Mouse (Mus musculus): ENCODE measurements at regions not wholly inside any gene's neighbourhood (a gene's known extent, or its start where the extent isn't known, plus 50 kb on each side); places are given as distances from the start of the nearest gene placed in this dataset.

DNA sequence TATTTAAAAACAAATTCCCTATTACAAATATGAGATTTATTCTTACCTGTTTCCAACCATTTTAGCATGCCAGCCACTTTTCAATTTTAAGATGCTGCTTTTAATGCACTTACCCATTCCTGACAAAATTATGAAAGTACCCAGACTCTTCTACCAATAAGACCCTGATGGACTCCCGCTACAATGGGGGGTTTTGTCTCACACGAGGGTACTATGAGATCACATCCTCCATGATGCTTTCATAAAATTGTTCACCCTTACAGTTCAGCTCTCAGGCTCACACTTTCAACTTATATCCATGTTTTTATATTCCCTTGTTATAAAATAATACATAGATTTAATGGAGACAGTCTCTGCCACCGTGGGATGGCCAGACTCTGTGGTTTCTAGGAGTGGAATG is 68.1 kb upstream of the Adamts18 start:
- 66% methylated on average over 3 of the region's 3 CpGs for WGBS
- Histone ChIP-seq H3K4me1 (ENCODE audit: control insufficient read depth, insufficient read depth, low read length) (no peaks in the 10 kb centered on the region), H3K27me3 (ENCODE audit: control insufficient read depth, insufficient read depth, low read depth, low read length) (no peaks in the 10 kb centered on the region), H3K4me2 (ENCODE audit: low read length) (no peak overlapping the region), H3K4me3 (ENCODE audit: low read depth, low read length) (no peak overlapping the region), H3K9ac (ENCODE audit: low read depth, low read length) (no peak overlapping the region), H3K27ac (ENCODE audit: low read length) (no peak overlapping the region), H3K36me3 (ENCODE audit: control insufficient read depth, insufficient read depth, low read length) (no peaks in the 10 kb centered on the region), H3K9me3 (replicated peaks; ENCODE audit: control insufficient read depth, low read length, poor library complexity, severe bottlenecking) (no peaks in the 10 kb centered on the region)
- no peak for ATAC-seq

DNA sequence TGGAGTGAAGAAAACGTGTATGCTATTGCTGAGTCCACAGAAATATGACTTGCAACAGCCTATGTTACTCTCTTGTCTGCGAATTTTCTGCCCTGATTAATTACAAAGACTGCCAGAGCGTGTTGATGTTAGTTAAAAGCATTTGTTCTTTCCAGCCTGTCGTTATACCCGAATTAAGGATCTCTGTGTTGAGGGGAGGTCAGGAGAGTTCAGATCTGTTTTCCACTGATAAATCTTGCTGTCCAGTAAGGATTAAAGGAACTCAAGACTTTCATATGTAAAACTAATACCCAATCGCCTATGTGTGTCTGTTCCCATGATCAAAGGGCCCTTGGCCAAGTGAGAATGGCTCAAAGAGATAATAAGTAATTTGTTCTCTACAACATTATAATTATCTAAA is 68.7 kb upstream of the Adamts18 start:
- no peak for ATAC-seq
- H3K36me3 ChIP-seq (ENCODE audit: control insufficient read depth, insufficient read depth, low read length): no peaks in the 10 kb centered on the region
- no peak overlapping the region for H3K27ac ChIP-seq (ENCODE audit: low read length)
- H3K4me3 ChIP-seq (ENCODE audit: low read depth, low read length): no peak overlapping the region
- no peak overlapping the region for H3K4me2 ChIP-seq (ENCODE audit: low read length)
- no peaks in the 10 kb centered on the region for H3K9me3 ChIP-seq (replicated peaks; ENCODE audit: control insufficient read depth, low read length, poor library complexity, severe bottlenecking)
- no peaks in the 10 kb centered on the region for H3K27me3 ChIP-seq (ENCODE audit: control insufficient read depth, insufficient read depth, low read depth, low read length)
- H3K4me1 ChIP-seq (ENCODE audit: control insufficient read depth, insufficient read depth, low read length): no peaks in the 10 kb centered on the region
- no peak overlapping the region for H3K9ac ChIP-seq (ENCODE audit: low read depth, low read length)
- 27% methylated on average over 6 of the region's 6 CpGs for WGBS

DNA sequence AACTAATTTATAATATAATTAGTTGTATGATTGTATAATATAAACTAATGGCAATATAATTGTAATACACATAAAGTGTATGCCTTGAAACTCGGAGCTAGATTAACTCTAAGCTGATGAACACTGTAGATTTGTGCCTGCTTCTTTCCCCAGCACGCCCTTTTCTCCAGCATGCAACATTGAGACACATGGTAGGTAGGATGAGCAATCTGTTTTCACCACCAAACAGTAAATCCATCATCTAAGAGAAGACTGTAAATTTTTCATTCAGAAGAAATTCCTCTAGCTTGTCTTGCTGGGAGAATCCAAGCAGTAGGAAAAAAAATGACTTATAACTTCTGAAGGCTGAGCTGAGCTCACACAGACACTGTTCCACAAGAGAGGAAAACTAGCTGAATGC is 71.8 kb upstream of the Adamts18 start:
- WGBS: 81% methylated on average over 2 of the region's 2 CpGs
- H3K27ac ChIP-seq (ENCODE audit: low read length): no peak overlapping the region
- H3K4me2 ChIP-seq (ENCODE audit: low read length): no peak overlapping the region
- no peaks in the 10 kb centered on the region for H3K36me3 ChIP-seq (ENCODE audit: control insufficient read depth, insufficient read depth, low read length)
- H3K9ac ChIP-seq (ENCODE audit: low read depth, low read length): no peak overlapping the region
- no peaks in the 10 kb centered on the region for H3K27me3 ChIP-seq (ENCODE audit: control insufficient read depth, insufficient read depth, low read depth, low read length)
- no peaks in the 10 kb centered on the region for H3K9me3 ChIP-seq (replicated peaks; ENCODE audit: control insufficient read depth, low read length, poor library complexity, severe bottlenecking)
- H3K4me1 ChIP-seq (ENCODE audit: control insufficient read depth, insufficient read depth, low read length): no peaks in the 10 kb centered on the region
- no peak overlapping the region for H3K4me3 ChIP-seq (ENCODE audit: low read depth, low read length)
- no peak for ATAC-seq

- Histone ChIP-seq H3K9me3 (replicated peaks; ENCODE audit: control insufficient read depth, low read length, poor library complexity, severe bottlenecking) (no peaks in the 10 kb centered on the region), H3K4me3 (ENCODE audit: low read depth, low read length) (no peak overlapping the region), H3K27me3 (ENCODE audit: control insufficient read depth, insufficient read depth, low read depth, low read length) (no peaks in the 10 kb centered on the region), H3K36me3 (ENCODE audit: control insufficient read depth, insufficient read depth, low read length) (no peaks in the 10 kb centered on the region), H3K4me1 (ENCODE audit: control insufficient read depth, insufficient read depth, low read length) (no peaks in the 10 kb centered on the region), H3K4me2 (ENCODE audit: low read length) (no peak overlapping the region), H3K27ac (ENCODE audit: low read length) (no peak overlapping the region), H3K9ac (ENCODE audit: low read depth, low read length) (no peak overlapping the region)
- WGBS: 72% methylated on average over 3 of the region's 3 CpGs
- ATAC-seq: no peak
Measured at GRCm38 (mm10) chr8:113923381-113923780, 74.8 kb upstream of the Adamts18 start.

- Histone ChIP-seq H3K4me1 (ENCODE audit: control insufficient read depth, insufficient read depth, low read length) (peaks cover 6% of the 10 kb centered on the region; the same call in 1 of the 2 replicates), H3K27ac (ENCODE audit: low read length) (no peak overlapping the region), H3K4me3 (ENCODE audit: low read depth, low read length) (no peak overlapping the region), H3K9me3 (replicated peaks; ENCODE audit: control insufficient read depth, low read length, poor library complexity, severe bottlenecking) (no peaks in the 10 kb centered on the region), H3K9ac (ENCODE audit: low read depth, low read length) (no peak overlapping the region), H3K27me3 (ENCODE audit: control insufficient read depth, insufficient read depth, low read depth, low read length) (no peaks in the 10 kb centered on the region), H3K36me3 (ENCODE audit: control insufficient read depth, insufficient read depth, low read length) (no peaks in the 10 kb centered on the region), H3K4me2 (ENCODE audit: low read length) (no peak overlapping the region)
- no peak for ATAC-seq
- 80% methylated on average over 3 of the region's 3 CpGs for WGBS
Measured at GRCm38 (mm10) chr8:113953721-113954120, 105.2 kb upstream of the Adamts18 start.

GRCm38 (mm10) chr8:113956439-113957043 is 108.0 kb upstream of the Adamts18 start:
- no peaks in the 10 kb centered on the region for H3K36me3 ChIP-seq (ENCODE audit: control insufficient read depth, insufficient read depth, low read length)
- no peak for ATAC-seq
- peaks cover 6% of the 10 kb centered on the region; the same call in 1 of the 2 replicates for H3K4me1 ChIP-seq (ENCODE audit: control insufficient read depth, insufficient read depth, low read length)
- no peak overlapping the region for H3K27ac ChIP-seq (ENCODE audit: low read length)
- 93% methylated on average over 14 of the region's 14 CpGs for WGBS
- H3K4me2 ChIP-seq (ENCODE audit: low read length): no peak overlapping the region
- no peaks in the 10 kb centered on the region for H3K27me3 ChIP-seq (ENCODE audit: control insufficient read depth, insufficient read depth, low read depth, low read length)
- H3K4me3 ChIP-seq (ENCODE audit: low read depth, low read length): no peak overlapping the region
- H3K9ac ChIP-seq (ENCODE audit: low read depth, low read length): no peak overlapping the region
- H3K9me3 ChIP-seq (replicated peaks; ENCODE audit: control insufficient read depth, low read length, poor library complexity, severe bottlenecking): no peaks in the 10 kb centered on the region

DNA sequence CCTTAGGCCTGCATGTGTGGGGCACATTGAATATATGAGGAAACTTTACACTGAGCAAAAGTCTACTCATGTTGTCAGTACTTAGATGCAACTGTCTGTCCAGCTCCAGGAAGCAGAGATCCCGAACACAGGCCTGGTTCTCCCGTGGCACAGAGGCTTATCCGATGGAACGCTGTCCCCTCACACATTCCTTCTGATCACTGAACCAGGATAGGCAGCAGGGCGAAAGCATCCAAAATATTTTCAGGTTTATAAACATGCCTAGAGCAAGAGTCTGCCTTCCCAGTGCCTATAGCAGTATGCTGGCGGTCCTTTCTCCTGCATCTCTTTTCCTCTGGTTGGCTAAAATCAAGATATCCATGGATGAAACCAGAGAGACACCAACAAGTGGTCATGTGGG is 109.3 kb upstream of the Adamts18 start:
- no peaks in the 10 kb centered on the region for H3K9me3 ChIP-seq (replicated peaks; ENCODE audit: control insufficient read depth, low read length, poor library complexity, severe bottlenecking)
- no peak overlapping the region for H3K4me2 ChIP-seq (ENCODE audit: low read length)
- no peak for ATAC-seq
- H3K4me1 ChIP-seq (ENCODE audit: control insufficient read depth, insufficient read depth, low read length): peaks cover 6% of the 10 kb centered on the region; the same call in 1 of the 2 replicates
- no peak overlapping the region for H3K27ac ChIP-seq (ENCODE audit: low read length)
- WGBS: 39% methylated on average over 6 of the region's 6 CpGs
- no peak overlapping the region for H3K4me3 ChIP-seq (ENCODE audit: low read depth, low read length)
- H3K27me3 ChIP-seq (ENCODE audit: control insufficient read depth, insufficient read depth, low read depth, low read length): no peaks in the 10 kb centered on the region
- H3K36me3 ChIP-seq (ENCODE audit: control insufficient read depth, insufficient read depth, low read length): no peaks in the 10 kb centered on the region
- H3K9ac ChIP-seq (ENCODE audit: low read depth, low read length): no peak overlapping the region

GRCm38 (mm10) chr8:113975810-113976209 is 127.3 kb upstream of the Adamts18 start:
- WGBS: 78% methylated on average over 5 of the region's 5 CpGs
- Histone ChIP-seq H3K27ac (ENCODE audit: low read length) (no peak overlapping the region), H3K36me3 (ENCODE audit: control insufficient read depth, insufficient read depth, low read length) (no peaks in the 10 kb centered on the region), H3K27me3 (ENCODE audit: control insufficient read depth, insufficient read depth, low read depth, low read length) (no peaks in the 10 kb centered on the region), H3K9me3 (replicated peaks; ENCODE audit: control insufficient read depth, low read length, poor library complexity, severe bottlenecking) (no peaks in the 10 kb centered on the region), H3K4me3 (ENCODE audit: low read depth, low read length) (no peak overlapping the region), H3K9ac (ENCODE audit: low read depth, low read length) (no peak overlapping the region), H3K4me1 (ENCODE audit: control insufficient read depth, insufficient read depth, low read length) (peaks cover 10% of the 10 kb centered on the region), H3K4me2 (ENCODE audit: low read length) (no peak overlapping the region)
- no peak for ATAC-seq

DNA sequence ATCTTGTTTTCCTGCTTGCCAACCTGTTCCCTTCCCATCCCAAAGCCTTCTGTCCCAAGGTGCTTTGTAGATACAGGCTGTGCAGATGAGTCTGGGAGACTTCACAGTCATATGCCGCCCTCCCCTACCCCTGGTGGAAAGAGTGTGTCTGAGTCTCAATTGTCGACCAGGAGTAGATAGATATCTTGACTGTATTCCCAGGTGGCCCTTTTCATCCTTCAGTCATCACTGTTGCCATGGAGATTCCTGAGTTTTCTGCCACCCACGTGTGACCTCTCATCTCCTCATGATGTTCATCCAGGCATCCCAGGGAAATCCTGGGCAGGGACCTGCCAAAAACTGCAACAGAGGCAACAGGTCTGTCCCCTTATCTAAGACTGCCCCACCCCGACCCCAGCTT is 128.1 kb upstream of the Adamts18 start:
- Histone ChIP-seq H3K4me2 (ENCODE audit: low read length) (no peak overlapping the region), H3K4me3 (ENCODE audit: low read depth, low read length) (no peak overlapping the region), H3K36me3 (ENCODE audit: control insufficient read depth, insufficient read depth, low read length) (no peaks in the 10 kb centered on the region), H3K27ac (ENCODE audit: low read length) (no peak overlapping the region), H3K4me1 (ENCODE audit: control insufficient read depth, insufficient read depth, low read length) (peaks cover 10% of the 10 kb centered on the region), H3K9ac (ENCODE audit: low read depth, low read length) (no peak overlapping the region), H3K27me3 (ENCODE audit: control insufficient read depth, insufficient read depth, low read depth, low read length) (no peaks in the 10 kb centered on the region), H3K9me3 (replicated peaks; ENCODE audit: control insufficient read depth, low read length, poor library complexity, severe bottlenecking) (no peaks in the 10 kb centered on the region)
- 38% methylated on average over 4 of the region's 4 CpGs for WGBS
- no peak for ATAC-seq

All from midbrain, embryonic 16.5 days (tissue).